Mouse (Mus musculus): ENCODE measurements around the gene Hmgcll1.
"Not testable (repeated sequence)": the region's sequence is repeated elsewhere in the genome, so short reads cannot be mapped to it uniquely, and the experiment has no call there.

Gene Hmgcll1

DNA sequence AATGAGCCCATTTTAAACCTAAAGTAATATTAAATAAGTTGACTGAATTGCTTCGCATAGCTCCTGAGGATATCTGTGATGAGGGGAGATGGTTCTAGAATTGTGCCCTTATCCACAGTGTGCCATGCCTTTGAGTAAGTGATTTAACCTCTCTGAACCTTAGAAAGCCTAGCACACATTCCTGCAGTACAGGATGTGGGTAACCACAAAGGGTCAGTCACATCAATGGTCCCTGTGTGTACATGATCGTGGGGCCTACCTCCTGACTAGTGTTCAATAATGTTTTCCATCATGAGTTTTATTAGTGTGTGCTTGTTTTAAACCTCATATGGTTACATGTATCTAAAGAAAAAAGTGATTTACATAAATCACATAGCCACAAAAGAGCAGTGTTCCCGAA, 46.3 kb downstream of the Hmgcll1 start:
- no peak for DNase-seq (ENCODE audit: low read depth, low spot score)

DNA sequence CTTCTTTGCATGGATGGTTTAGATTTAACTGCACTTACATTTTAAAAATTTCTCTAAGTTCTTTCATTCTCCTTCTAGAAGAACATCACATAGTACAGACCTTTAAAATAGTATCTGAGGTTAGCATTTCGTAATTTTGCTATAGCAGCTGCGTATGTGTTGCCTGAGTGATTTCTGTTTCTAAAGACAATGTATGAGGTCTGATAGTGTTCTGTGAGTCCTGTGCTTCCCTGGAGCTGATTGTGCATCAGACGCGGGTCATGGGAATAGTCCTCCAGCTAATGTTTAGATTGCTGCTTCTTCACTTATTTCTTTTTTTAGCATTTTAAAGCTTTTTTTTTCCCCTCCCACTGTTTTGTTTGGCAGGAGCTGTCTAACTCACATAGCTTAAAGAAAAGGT, 46.8 kb downstream of the Hmgcll1 start:
- DNase-seq (ENCODE audit: low read depth, low spot score), result no peak

DNA sequence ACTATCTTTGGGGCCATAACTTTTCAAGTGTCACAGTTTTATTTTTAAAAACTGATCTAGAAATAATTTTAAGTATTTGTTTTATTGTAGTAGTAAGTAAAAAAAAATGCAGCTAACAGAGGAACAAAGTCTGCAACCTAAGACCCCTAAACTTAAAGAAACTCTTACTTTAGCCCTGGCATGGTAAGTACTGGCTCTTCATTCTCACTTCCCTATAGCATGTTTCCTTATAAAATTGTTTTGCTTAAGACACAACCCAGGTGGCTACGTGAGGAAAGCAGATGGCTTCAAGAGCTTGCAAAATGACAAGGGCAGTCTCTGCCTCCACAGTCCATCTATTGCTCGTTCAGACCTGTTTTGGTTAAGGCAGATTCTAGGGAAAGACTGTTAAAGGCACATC, 49.5 kb downstream of the Hmgcll1 start:
- no peak for DNase-seq (ENCODE audit: low read depth, low spot score)

DNA sequence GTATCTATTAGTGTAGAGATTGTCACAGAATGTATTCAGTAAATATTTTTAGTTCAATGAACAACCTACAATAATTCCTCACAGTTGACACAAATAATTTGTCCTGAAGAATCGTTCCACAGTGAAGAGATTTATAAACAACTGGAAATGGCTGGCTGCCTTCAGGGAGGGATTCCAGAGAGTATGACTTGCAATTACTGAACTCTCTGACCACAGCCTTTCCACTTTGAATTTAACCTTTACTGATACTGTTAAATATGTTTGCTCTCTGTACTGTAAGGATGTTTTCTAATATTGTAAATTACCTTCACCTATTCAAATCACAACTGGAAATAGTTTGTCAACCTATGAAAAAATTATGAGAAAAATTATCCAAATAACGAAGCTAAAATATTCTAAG, 76.9 kb downstream of the Hmgcll1 start:
- no peak for DNase-seq (ENCODE audit: low read depth, low spot score)

DNA sequence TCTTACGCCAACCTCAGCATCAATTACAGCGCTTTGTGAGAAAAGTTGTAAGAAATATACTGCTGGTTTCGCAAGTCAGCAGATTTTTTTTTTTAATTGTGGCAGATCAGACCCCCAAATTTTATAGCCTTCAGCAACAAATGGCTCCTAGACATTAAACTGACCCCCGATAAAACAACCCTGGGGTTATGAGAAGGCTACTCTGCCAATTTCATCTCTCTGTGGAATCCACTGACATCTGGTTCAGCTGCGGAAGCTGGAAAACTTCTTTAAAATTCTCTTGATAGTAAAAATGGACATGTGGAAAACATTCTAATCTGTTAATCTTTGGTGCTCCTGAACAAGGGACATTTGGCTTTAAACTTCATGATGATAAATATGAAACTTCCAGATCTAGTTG, 82.6 kb downstream of the Hmgcll1 start:
- no peak for DNase-seq (ENCODE audit: low read depth, low spot score)

DNA sequence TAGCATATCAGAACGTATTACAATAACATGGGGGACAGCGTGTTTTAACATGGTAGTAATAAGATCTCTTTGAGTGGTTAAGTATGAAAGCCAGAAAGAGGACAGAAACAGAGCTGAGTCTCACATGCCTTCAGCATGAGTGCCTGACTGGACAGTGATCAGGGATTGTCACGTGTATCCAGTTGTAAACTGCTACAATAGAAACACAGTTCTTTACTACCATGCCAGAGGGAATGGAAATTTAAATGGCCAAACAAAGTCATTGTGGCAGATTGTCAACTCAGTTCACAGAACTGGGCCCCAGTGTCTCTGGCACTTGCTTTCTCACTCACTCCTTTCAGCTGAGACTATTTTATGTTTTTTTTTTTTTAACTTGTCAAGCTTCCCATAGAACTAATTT, 85.3 kb downstream of the Hmgcll1 start:
- DNase-seq (ENCODE audit: low read depth, low spot score), result no peak

DNA sequence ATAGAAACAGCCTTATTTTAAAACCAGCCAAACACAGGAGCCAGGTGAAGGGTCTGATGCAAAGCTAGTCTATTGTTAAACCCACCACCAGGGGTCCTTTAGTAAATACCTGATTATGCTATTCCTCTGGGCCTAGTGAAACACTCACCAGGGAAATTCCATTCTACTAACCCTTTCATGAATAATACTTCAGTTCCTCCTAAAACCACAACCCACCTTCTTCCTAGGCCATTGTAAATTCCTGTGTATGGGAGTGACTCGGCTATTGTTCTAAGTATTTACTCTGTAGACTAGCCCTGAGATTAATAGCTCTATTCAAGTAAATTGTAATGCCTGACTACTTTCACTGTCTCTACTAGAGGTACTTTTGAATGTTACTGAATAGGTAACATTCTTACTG, 89.8 kb downstream of the Hmgcll1 start:
- not testable (repeated sequence) for DNase-seq (ENCODE audit: low read depth, low spot score)

DNA sequence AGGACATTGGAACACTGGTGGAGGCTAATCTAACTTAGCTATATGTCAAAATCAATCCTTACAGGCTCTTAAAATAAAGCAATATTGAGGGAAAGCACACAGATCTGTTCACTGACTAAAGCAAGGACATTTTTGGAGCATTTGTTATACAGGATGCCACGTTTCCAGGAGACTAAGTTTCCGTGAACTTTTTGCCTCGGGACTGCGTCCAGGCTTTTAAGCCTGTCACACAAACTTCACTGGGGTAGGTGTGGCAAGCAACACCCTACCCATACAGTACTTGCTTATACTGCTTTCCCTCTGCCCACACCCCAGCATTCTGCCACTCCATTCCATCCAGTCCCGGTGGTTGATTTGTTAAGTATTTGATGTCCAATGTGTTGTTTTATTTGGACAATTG, 90.2 kb downstream of the Hmgcll1 start:
- no peak for DNase-seq (ENCODE audit: low read depth, low spot score)

DNA sequence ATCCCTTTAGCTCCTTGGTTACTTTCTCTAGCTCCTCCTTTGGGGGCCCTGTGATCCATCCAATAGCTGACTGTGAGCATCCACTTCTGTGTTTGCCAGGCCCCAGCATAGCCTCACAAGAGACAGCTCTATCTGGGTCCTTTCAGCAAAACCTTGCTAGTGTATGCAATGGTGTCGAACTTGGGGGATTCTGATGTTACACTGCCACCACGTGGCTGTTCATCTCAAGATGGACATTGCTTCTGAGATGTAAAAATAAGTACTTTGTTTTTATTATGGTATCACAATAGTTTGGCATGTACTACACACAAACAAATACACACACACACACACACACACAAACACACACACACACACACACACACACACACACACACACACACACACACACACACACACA, 108.2 kb downstream of the Hmgcll1 start:
- not testable (repeated sequence) for DNase-seq (ENCODE audit: low read depth, low spot score)

DNA sequence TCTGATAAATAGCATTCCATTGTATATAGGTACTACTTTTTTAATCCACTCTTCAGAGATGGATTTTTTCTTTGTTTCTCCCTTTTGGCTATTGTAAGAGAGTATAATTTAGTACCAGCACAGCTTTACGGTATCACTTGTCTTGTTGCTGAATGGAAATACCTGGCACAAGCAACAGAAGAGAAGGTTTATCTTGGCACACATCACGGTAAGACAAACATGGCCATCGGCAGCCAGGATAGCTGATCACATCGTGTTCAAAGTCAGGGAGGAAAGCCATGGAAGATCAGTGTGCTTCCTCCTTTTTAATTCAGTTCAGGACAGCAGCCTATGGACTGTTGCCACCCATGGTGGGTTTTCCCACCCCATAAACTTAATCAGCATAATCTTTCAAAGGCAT, 109.6 kb downstream of the Hmgcll1 start:
- no peak for DNase-seq (ENCODE audit: low read depth, low spot score)

DNA sequence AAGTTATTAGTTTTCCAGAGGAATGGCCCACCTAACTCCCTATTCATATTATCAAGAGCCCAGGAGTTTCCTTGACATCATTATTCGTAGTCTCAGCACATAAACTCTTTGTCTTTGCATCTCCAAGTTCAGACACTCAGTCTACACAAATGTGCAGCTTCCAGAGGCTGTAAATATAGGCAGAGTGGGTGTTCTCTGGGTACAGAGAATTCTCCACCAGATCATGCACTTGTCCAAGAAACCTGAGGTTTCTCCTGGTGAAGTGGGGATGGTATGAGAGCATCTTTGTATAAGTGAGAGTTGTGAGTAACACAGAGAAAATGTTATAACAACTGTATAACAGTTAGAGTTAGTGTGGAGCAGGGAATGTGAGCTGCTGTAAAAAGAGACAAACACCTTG, 114.7 kb downstream of the Hmgcll1 start:
- DNase-seq (ENCODE audit: low read depth, low spot score), result no peak

DNA sequence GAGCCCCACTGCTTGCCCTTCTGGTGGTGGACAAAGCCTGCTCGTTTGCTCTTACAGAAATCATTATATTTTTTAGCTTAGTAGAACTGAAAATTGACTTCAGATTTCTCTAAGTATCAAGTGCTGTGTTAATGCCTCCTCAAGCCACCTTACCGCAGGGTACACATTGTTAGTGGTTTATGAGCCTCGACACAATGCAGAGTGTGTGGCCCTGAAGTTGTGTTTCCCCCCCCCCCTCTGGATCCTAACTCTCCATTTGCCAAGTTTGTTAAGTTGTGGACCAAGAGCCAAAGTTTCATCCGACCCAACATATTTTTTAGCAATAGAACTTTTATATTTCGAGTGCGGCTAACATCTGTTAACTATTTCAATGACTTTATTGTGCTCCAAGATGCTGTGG, 119.4 kb downstream of the Hmgcll1 start:
- DNase-seq (ENCODE audit: low read depth, low spot score), result no peak

DNA sequence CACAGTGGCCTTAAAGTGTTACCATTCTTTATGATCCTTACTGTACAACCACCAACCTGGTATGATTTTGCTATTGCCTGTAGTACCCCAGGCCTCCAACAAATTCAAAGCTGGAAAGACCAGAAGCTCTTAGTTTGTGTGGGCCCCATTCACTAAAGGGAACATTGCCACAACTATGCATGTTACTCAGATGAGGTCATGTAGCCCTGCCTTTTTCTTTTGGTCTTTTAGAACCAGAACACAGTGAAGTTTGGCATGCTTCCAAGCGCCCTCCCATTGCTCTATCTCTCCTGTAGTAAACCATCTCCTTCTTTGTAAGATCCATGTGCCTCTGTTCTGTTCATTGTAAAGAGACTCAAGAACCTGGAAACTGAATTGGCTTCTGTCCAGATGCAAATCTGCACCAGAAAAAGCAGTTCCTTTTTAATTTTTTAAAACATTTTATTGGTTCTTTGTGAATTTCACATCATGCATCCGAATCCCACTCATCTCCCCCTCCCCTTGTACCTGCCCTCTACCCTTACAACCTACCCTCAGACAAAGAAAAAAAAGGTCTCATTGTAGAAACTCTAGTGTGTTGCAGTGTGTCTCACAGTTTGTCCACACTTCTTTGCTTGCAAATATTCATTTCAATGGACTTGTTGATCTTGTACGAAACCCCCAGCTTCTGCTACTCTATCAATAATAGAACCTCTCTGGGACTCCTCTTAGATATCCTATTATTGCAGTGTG, 123.9 kb downstream of the Hmgcll1 start:
- no peak for DNase-seq (ENCODE audit: low read depth, low spot score)

DNA sequence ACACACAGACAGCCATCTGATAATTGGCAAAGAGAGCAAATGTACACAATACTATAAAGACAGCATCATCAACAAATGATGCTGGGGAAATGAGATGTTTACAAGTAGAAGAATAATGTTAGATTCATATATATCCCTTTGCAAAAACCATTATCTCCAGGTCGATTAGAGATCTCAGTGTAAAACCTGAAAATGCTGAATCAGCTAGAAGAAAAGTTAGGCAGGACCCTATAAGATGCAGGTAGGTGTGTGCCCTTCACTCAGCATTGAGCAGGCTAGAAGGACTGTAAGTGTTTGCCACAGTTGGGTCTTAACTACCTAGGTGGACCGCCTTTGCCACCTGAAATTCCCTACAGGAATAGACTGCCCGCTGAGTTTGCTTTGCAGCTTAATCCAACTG, 130.9 kb downstream of the Hmgcll1 start:
- no peak for DNase-seq (ENCODE audit: low read depth, low spot score)

DNA sequence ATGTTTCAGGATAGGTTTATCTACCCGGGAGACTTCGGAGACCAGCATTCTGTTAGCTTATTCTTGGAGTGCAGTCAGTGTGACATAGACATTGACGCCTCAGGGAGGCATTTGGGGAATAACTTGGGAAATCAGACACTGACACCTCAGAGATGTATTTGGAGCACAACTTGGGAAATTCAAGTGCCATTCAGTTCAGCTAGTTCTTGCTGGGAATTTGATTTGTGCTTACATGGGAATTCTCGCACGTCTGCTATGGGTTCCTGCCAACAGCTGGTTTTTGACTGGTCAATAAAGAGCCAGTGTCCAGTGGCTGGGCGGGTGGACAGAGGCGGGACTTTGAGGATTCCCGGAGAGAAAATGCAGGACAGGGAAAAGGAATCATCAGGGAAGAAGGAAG, 147.8 kb downstream of the Hmgcll1 start:
- DNase-seq (ENCODE audit: low read depth, low spot score), result no peak

DNA sequence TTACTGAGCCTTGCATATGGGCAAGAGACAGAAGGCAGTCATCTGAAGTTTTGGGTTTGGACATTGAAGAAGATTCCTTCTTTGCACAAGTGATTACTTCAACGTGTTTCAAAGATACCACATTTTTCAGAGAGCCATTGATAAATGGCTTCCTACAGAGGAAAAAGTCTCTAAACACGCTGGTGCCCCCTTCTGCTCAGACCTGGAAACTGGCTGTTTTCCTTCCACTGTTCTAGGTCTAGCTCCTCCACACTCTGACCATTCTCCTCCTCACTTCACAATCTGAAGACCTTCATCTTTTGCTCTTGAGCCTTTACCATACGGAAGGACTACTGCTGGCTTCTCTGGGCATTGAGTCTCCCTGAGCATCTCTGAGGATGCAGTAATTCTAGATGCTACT, 153.7 kb downstream of the Hmgcll1 start:
- DNase-seq (ENCODE audit: low read depth, low spot score), result no peak

DNA sequence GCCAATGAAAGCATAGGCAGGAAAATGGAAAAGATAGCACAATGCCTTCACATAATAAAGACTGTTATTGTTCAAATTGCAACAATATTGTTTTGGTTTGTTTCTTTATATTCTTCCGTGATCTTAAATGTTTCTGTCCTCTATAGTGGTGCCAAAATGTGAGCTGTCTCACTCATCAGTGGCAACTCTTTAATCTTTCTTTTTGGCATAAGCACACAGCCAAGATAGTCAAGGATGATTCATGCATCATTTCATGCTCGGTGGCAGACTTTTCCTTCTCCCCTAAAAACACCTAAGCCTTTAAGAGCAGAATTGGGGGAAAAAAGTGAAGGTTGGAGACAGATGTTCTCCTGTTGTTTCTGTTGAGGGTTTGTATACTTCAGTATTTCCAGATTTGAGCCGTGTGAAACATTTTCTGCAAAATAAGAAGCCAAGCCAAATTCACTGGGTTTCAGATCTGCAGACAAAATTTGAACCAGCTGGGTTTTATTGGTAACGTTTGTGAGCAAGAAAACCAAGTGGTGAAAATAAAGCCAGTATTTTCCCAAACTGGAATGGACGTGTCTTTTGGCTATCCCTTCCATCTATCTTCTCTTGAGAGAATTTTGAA, 158.1 kb downstream of the Hmgcll1 start:
- no peak for DNase-seq (ENCODE audit: low read depth, low spot score)

DNA sequence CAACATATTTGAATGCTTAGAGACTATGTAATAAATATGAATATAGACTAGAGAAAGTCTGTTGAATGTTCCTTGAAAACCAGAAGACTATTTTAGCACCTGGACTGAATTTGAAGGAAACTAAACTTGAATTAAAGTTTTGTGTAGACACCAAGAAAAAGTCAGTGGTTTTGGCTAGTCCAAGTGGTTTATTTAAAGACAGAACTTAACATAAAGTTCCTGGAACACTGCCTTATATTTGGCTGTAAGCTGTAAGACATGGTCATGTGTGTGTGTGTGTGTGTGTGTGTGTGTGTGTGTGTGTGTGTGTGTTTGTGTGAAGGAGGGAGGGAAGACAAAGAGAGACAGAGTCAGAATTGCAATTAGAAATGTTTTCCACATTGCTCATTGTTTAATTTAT, 164.6 kb downstream of the Hmgcll1 start:
- DNase-seq (ENCODE audit: low read depth, low spot score), result no peak
